Mouse (Mus musculus): ENCODE results near the gene Lhx2. TPM values are rescaled to one million over a fixed set of nuclear protein-coding genes. Genes with fewer than 3 reads are reported as not detected.
A peak's percentile ranks its signal among the peaks of the same experiment; 100 is the strongest.

Lhx2 gene
- total RNA-seq (2021) = under 1 TPM; 0.78 TPM
- long read RNA-seq, experiment 1, partial matches to known transcripts = 1 of 4 reads
- long read RNA-seq, experiment 1, other reads (novel, unspliced or antisense) = 2 of 4 reads
- long read RNA-seq, experiment 2, partial matches to known transcripts = 0 of 2 reads
- long read RNA-seq, experiment 2, other reads (novel, unspliced or antisense) = 0 of 2 reads

- peak in 1 of 2 experiments; percentile 26 for DNase-seq (ENCODE audit: low spot score in 2 of 2)
These were observed at the start of gene Lhx2 for GRCm38 (mm10) chr2:38338990-38339909. Gene Lhx2, plus strand, starts transcription at chr2:38339281.

GRCm38 (mm10) chr2:38291526-38291925 lies 47.6 kb upstream of the Lhx2 start:
- DNase-seq (ENCODE audit: low spot score in 2 of 2) = no peak

- DNase-seq (ENCODE audit: low spot score in 2 of 2) = no peak
These were observed 43.1 kb upstream of the Lhx2 start for GRCm38 (mm10) chr2:38295939-38296338.

GRCm38 (mm10) chr2:38300941-38301340 lies 38.1 kb upstream of the Lhx2 start:
- no peak for DNase-seq (ENCODE audit: low spot score in 2 of 2)

- no peak for DNase-seq (ENCODE audit: low spot score in 2 of 2)
These were observed 33.9 kb upstream of the Lhx2 start for GRCm38 (mm10) chr2:38305152-38305551.

GRCm38 (mm10) chr2:38312921-38313320 lies 26.2 kb upstream of the Lhx2 start:
- no peak for DNase-seq (ENCODE audit: low spot score in 2 of 2)

- DNase-seq (ENCODE audit: low spot score in 2 of 2) = no peak
These were observed 25.7 kb upstream of the Lhx2 start for GRCm38 (mm10) chr2:38313399-38313798.

- no peak for DNase-seq (ENCODE audit: low spot score in 2 of 2)
These were observed 20.0 kb upstream of the Lhx2 start for GRCm38 (mm10) chr2:38319086-38319485.

- no peak for DNase-seq (ENCODE audit: low spot score in 2 of 2)
These were observed 18.2 kb upstream of the Lhx2 start for GRCm38 (mm10) chr2:38320911-38321310.

GRCm38 (mm10) chr2:38323380-38323779 lies 15.7 kb upstream of the Lhx2 start:
- DNase-seq (ENCODE audit: low spot score in 2 of 2) = no peak

GRCm38 (mm10) chr2:38326671-38327070 lies 12.4 kb upstream of the Lhx2 start:
- no peak for DNase-seq (ENCODE audit: low spot score in 2 of 2)

- no peak for DNase-seq (ENCODE audit: low spot score in 2 of 2)
These were observed 5.4 kb upstream of the Lhx2 start for GRCm38 (mm10) chr2:38333586-38334119.

GRCm38 (mm10) chr2:38336606-38337005 lies 2.5 kb upstream of the Lhx2 start:
- no peak for DNase-seq (ENCODE audit: low spot score in 2 of 2)

- DNase-seq (ENCODE audit: low spot score in 2 of 2) = no peak
These were observed 1.9 kb upstream of the Lhx2 start for GRCm38 (mm10) chr2:38337091-38337640.

- DNase-seq (ENCODE audit: low spot score in 2 of 2) = no peak
These were observed 1.4 kb upstream of the Lhx2 start for GRCm38 (mm10) chr2:38337681-38338080.

- no peak for DNase-seq (ENCODE audit: low spot score in 2 of 2)
These were observed 641 bp upstream of the Lhx2 start for GRCm38 (mm10) chr2:38338348-38338932.

GRCm38 (mm10) chr2:38339910-38340625 lies 987 bp downstream of the Lhx2 start:
- no peak for DNase-seq (ENCODE audit: low spot score in 2 of 2)

GRCm38 (mm10) chr2:38340626-38341200 lies 1.6 kb downstream of the Lhx2 start:
- no peak for DNase-seq (ENCODE audit: low spot score in 2 of 2)

- no peak for DNase-seq (ENCODE audit: low spot score in 2 of 2)
These were observed 4.5 kb downstream of the Lhx2 start for GRCm38 (mm10) chr2:38343573-38343972.

- no peak for DNase-seq (ENCODE audit: low spot score in 2 of 2)
These were observed 5.6 kb downstream of the Lhx2 start for GRCm38 (mm10) chr2:38344727-38345126.

GRCm38 (mm10) chr2:38346417-38346816 lies 7.3 kb downstream of the Lhx2 start:
- DNase-seq (ENCODE audit: low spot score in 2 of 2) = no peak

All from gastrocnemius, postnatal 4 days (tissue).